ENCODE assay signal across 20 mouse cellular contexts in genomic region chr13:94680492-94681168, GRCm38 (mm10).
DNase-seq lines count a peak whose midpoint lies in the region; ATAC-seq lines count a peak whose summit lies in the region.
"Had no signal": no experiment of that assay in that cellular context is flagged by ENCODE, and none has a peak within 500 bp of the region (broad histone marks: within the 10 kb centered on the region; RNA-seq: fewer than 3 reads in every experiment).

No protein-coding gene starts in this region.

- H3K9ac ChIP-seq in hindbrain, embryonic 16.5 days (ENCODE audit: low read depth, low read length): no peak overlapping the region
- no peak overlapping the region for H3K9ac ChIP-seq in forebrain, embryonic 11.5 days (ENCODE audit: low read length)
- H3K9ac ChIP-seq in hindbrain, embryonic 14.5 days: no peak overlapping the region
- H3K9ac ChIP-seq: embryonic facial prominence, embryonic 13.5 days; limb, embryonic 15.5 days; liver, postnatal 0 days had no signal

- no peaks in the 10 kb centered on the region for H3K36me3 ChIP-seq in hindbrain, embryonic 10.5 days
- H3K36me3 ChIP-seq in hindbrain, embryonic 16.5 days (ENCODE audit: control insufficient read depth, insufficient read depth, low read length): no peaks in the 10 kb centered on the region
- H3K36me3 ChIP-seq in forebrain, embryonic 11.5 days (ENCODE audit: control insufficient read depth, insufficient read depth, low read length): no peaks in the 10 kb centered on the region
- H3K36me3 ChIP-seq in hindbrain, embryonic 14.5 days (replicated peaks; ENCODE audit: control insufficient read depth, insufficient read depth): no peaks in the 10 kb centered on the region
- H3K36me3 ChIP-seq: embryonic facial prominence, embryonic 13.5 days; limb, embryonic 15.5 days had no signal

- peak overlapping the region; percentile 78 for H3K27ac ChIP-seq in hindbrain, embryonic 10.5 days
- no peak overlapping the region for H3K27ac ChIP-seq in hindbrain, embryonic 16.5 days (ENCODE audit: low read depth, low read length)
- no peak overlapping the region for H3K27ac ChIP-seq in forebrain, embryonic 11.5 days (ENCODE audit: low read depth, low read length)
- H3K27ac ChIP-seq in hindbrain, embryonic 14.5 days: 0 out of 2 replicates have a peak overlapping the region, but pooled peaks have one; percentile 33
- H3K27ac ChIP-seq: embryonic facial prominence, embryonic 13.5 days; gastrocnemius, adult 2 months; heart, adult 2 months; limb, embryonic 15.5 days had no signal

- WGBS in hindbrain, embryonic 10.5 days: 25% methylated on average over 17 of the region's 17 CpGs
- WGBS in hindbrain, embryonic 16.5 days: 22% methylated on average over 17 of the region's 17 CpGs
- WGBS in forebrain, embryonic 11.5 days: 29% methylated on average over 17 of the region's 17 CpGs
- 18% methylated on average over 17 of the region's 17 CpGs for WGBS in hindbrain, embryonic 14.5 days

- H3K4me1 ChIP-seq in hindbrain, embryonic 10.5 days (replicated peaks): peaks cover 26% of the 10 kb centered on the region
- no peaks in the 10 kb centered on the region; the same call in none of the 2 replicates for H3K4me1 ChIP-seq in hindbrain, embryonic 16.5 days (ENCODE audit: control insufficient read depth, insufficient read depth, low read depth, low read length)
- H3K4me1 ChIP-seq in forebrain, embryonic 11.5 days (replicated peaks; ENCODE audit: control insufficient read depth, insufficient read depth, low read length): peaks cover 2% of the 10 kb centered on the region; the same call in 1 of the 2 replicates
- peaks cover 9% of the 10 kb centered on the region; the same call in 1 of the 2 replicates for H3K4me1 ChIP-seq in hindbrain, embryonic 14.5 days (replicated peaks; ENCODE audit: control insufficient read depth, insufficient read depth, low read length)
- H3K4me1 ChIP-seq: embryonic facial prominence, embryonic 13.5 days; limb, embryonic 15.5 days had no signal

- no peak for ATAC-seq in hindbrain, embryonic 16.5 days
- no peak for ATAC-seq in forebrain, embryonic 11.5 days (replicated peaks; ENCODE audit: low FRiP score)
- 0 out of 2 replicates have a peak, but pooled peaks have one; percentile 31 for ATAC-seq in hindbrain, embryonic 14.5 days (ENCODE audit: low FRiP score)
- ATAC-seq: intestine, postnatal 0 days; liver, postnatal 0 days; Patski had no signal

- H3K4me3 ChIP-seq in hindbrain, embryonic 10.5 days: peak overlapping the region; percentile 26; the same call in 1 of the 2 replicates
- H3K4me3 ChIP-seq in hindbrain, embryonic 16.5 days (ENCODE audit: low read length): no peak overlapping the region
- no peak overlapping the region for H3K4me3 ChIP-seq in forebrain, embryonic 11.5 days (ENCODE audit: low read depth, low read length)
- no peak overlapping the region for H3K4me3 ChIP-seq in hindbrain, embryonic 14.5 days (replicated peaks; ENCODE audit: low read length)
- H3K4me3 ChIP-seq: embryonic facial prominence, embryonic 13.5 days; gastrocnemius, adult 2 months; heart, adult 2 months; limb, embryonic 15.5 days had no signal

- no peaks in the 10 kb centered on the region; the same call in 1 of the 2 replicates for H3K9me3 ChIP-seq in hindbrain, embryonic 10.5 days
- no peaks in the 10 kb centered on the region for H3K9me3 ChIP-seq in hindbrain, embryonic 16.5 days (ENCODE audit: control insufficient read depth, low read length)
- no peaks in the 10 kb centered on the region for H3K9me3 ChIP-seq in forebrain, embryonic 11.5 days (ENCODE audit: control insufficient read depth, low read length)
- H3K9me3 ChIP-seq in hindbrain, embryonic 14.5 days (ENCODE audit: control insufficient read depth, low read length): no peaks in the 10 kb centered on the region
- H3K9me3 ChIP-seq: embryonic facial prominence, embryonic 13.5 days; limb, embryonic 15.5 days had no signal

- peak; percentile 44 for DNase-seq in hindbrain, embryonic 10.5 days (ENCODE audit: low spot score)
- peak; percentile 14 for DNase-seq in MN1 (ENCODE audit: low spot score)
- DNase-seq in forebrain, embryonic 11.5 days (ENCODE audit: low spot score): peak; percentile 47
- DNase-seq in hindbrain, embryonic 14.5 days (ENCODE audit: low spot score): peak; percentile 38
- no peak for DNase-seq in lung, postnatal 10 days
- DNase-seq in thymus, adult 18-20 months: no peak
- no peak for DNase-seq in right cerebral cortex, adult 2 months (ENCODE audit: low spot score in 2 of 2)
- DNase-seq: adrenal gland, postnatal 36 days; cerebellum, adult 9-11 months; gastrocnemius, adult 2 months; heart, adult 2 months; heart, postnatal 14 days; liver, postnatal 0 days; lung, postnatal 4 days; right cerebral cortex, postnatal 14 days had no signal

- no peak overlapping the region for H3K4me2 ChIP-seq in hindbrain, embryonic 16.5 days (ENCODE audit: low read length)
- H3K4me2 ChIP-seq in forebrain, embryonic 11.5 days (ENCODE audit: low read depth, low read length, severe bottlenecking): no peak overlapping the region
- H3K4me2 ChIP-seq in hindbrain, embryonic 14.5 days (replicated peaks): no peak overlapping the region
- H3K4me2 ChIP-seq: embryonic facial prominence, embryonic 13.5 days; limb, embryonic 15.5 days had no signal

- peaks cover 82% of the 10 kb centered on the region for H3K27me3 ChIP-seq in hindbrain, embryonic 10.5 days (ENCODE audit: insufficient read depth, poor library complexity, severe bottlenecking)
- peaks cover 7% of the 10 kb centered on the region for H3K27me3 ChIP-seq in hindbrain, embryonic 16.5 days (replicated peaks; ENCODE audit: control insufficient read depth, insufficient read depth, low read length)
- peaks cover 19% of the 10 kb centered on the region for H3K27me3 ChIP-seq in forebrain, embryonic 11.5 days (ENCODE audit: control insufficient read depth, insufficient read depth, low read length)
- peaks cover 36% of the 10 kb centered on the region for H3K27me3 ChIP-seq in hindbrain, embryonic 14.5 days (ENCODE audit: control insufficient read depth, insufficient read depth, low read length)

Comparison
In these comparisons a context has a peak if more than half of its experiments do, and no peak if none do; other contexts are left out.
1. H3K27ac ChIP-seq: peak in hindbrain, embryonic 10.5 days (single experiment) and hindbrain, embryonic 14.5 days (single experiment); none in hindbrain, embryonic 16.5 days (single experiment) and forebrain, embryonic 11.5 days (single experiment).
2. DNase-seq: peak in hindbrain, embryonic 10.5 days (single experiment), MN1 (single experiment), forebrain, embryonic 11.5 days (single experiment) and hindbrain, embryonic 14.5 days (single experiment); none in lung, postnatal 10 days (single experiment), thymus, adult 18-20 months (0 of 2) and right cerebral cortex, adult 2 months (0 of 2).